Mouse (Mus musculus) ES-E14 (cell line): Measurements from ENCODE around the gene Ticrr. TPM values are rescaled to one million over a fixed set of nuclear protein-coding genes. Genes with fewer than 3 reads are reported as not detected.

ENCODE experiments used
- DNase-seq: peaks from one replicate; pipeline ENCODE4 v3.0.0-alpha.2; 2013; ENCODE audit warnings: low read depth, low spot score
- H3K27ac ChIP-seq: 2 replicates; pipeline ENCODE4 v1.5.1; 2012; ENCODE audit warnings: low read depth, mild to moderate bottlenecking, low read length, moderate library complexity, mixed read lengths; ENCODE audit not compliant: poor library complexity, insufficient read depth, severe bottlenecking
- H3K36me3 ChIP-seq: 2 replicates; pipeline ENCODE4 v1.6.1; 2012; ENCODE audit warnings: mild to moderate bottlenecking, low read length, moderate library complexity, mixed read lengths; ENCODE audit not compliant: control insufficient read depth, poor library complexity, insufficient read depth, severe bottlenecking
- H3K4me1 ChIP-seq, 2 experiments: fragments of 150-350 bp in 1 of 2; sonication (generic) in 1 of 2; 2 replicates each; pipeline ENCODE4 v1.6.1; 2012; ENCODE audit warnings: low read length in 2 of 2, mild to moderate bottlenecking in 1 of 2, mixed read lengths in 1 of 2; ENCODE audit not compliant: control insufficient read depth in 2 of 2, insufficient read depth in 2 of 2, poor library complexity in 1 of 2
- H3K4me3 ChIP-seq, 2 experiments: fragments of 150-350 bp in 1 of 2; sonication (generic) in 1 of 2; 2 replicates each; pipeline ENCODE4 v1.5.1; 2012; ENCODE audit warnings: low read length in 2 of 2, low read depth in 1 of 2, mild to moderate bottlenecking in 1 of 2, mixed read lengths in 1 of 2; ENCODE audit not compliant: insufficient read depth in 1 of 2, poor library complexity in 1 of 2, severe bottlenecking in 1 of 2
- H3K9ac ChIP-seq: 2 replicates; pipeline ENCODE4 v1.6.1; 2012; ENCODE audit warnings: low read depth, mild to moderate bottlenecking, low read length, mixed read lengths; ENCODE audit not compliant: poor library complexity, insufficient read depth, severe bottlenecking
- H3K9me3 ChIP-seq: fragments of 150-350 bp; sonication (generic); 2 replicates; pipeline ENCODE4 v1.6.1; 2012; ENCODE audit warnings: low read depth, mild to moderate bottlenecking, low read length; ENCODE audit not compliant: control insufficient read depth, insufficient read depth
- CHD2 ChIP-seq: IDR thresholded peaks from 2 replicates; pipeline ENCODE4 v1.6.1; 2014; ENCODE audit warnings: mild to moderate bottlenecking, low read depth, low read length, inconsistent platforms
- HCFC1 ChIP-seq: IDR thresholded peaks from 2 replicates; pipeline ENCODE4 v1.6.1; 2012; ENCODE audit warnings: low read length, inconsistent platforms, borderline replicate concordance; ENCODE audit not compliant: insufficient read depth
- MAFK ChIP-seq: IDR thresholded peaks from 2 replicates; pipeline ENCODE4 v1.6.1; 2014; ENCODE audit warnings: mild to moderate bottlenecking, low read depth, low read length, inconsistent platforms; ENCODE audit not compliant: insufficient read depth
- ZC3H11A ChIP-seq: IDR thresholded peaks from 2 replicates; pipeline ENCODE4 v1.6.1; 2012; ENCODE audit warnings: low read depth, mild to moderate bottlenecking, inconsistent platforms, low read length, borderline replicate concordance
- ZNF384 ChIP-seq: IDR thresholded peaks from 2 replicates; pipeline ENCODE4 v1.6.1; 2012; ENCODE audit warnings: low read depth, low read length, inconsistent platforms
- in situ Hi-C, 2 experiments: fragments of 600-800 bp; cut with MboI; formaldehyde crosslinking; loops; one replicate each; pipeline ENCODE4 v1.15.1; 2025; ENCODE audit warnings: low sequenced_read_pairs in 2 of 2, inconsistent platforms in 1 of 2; ENCODE audit not compliant: unreplicated experiment in 2 of 2
- total RNA-seq: library from RNA; depleted of rRNA; stranded (reverse); fragments of 300-350 nt; gene quantifications from 2 replicates; pipeline ENCODE4 v1.2.3, GENCODE M21; 2012

Ticrr gene
- total RNA-seq, 1 experiment, result 46.3 TPM

DNA sequence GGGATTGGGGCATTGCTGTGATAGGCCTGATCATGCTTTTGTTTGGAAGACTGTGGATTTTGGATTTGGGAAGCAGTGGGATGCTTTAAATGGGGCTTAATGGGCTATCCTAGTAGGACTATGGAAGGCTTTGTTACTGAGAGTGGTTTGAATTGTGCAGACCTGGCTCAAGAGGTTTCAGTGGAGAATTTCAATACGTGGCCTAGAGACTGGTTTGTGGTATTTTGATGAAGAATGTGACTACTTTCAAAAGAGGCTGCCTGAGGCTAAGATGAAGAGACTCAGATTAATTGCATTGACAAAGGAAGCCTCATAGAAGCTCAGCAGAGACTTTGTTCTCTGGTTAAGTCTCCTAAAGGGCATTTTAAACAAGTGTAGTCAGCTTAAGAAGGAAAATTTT lies 5.4 kb upstream of the Ticrr start:
- Histone ChIP-seq H3K9ac (no peak overlapping the region), H3K27ac (peak overlapping the region; percentile 94; the same call in 1 of the 2 replicates), H3K4me1 (peaks cover 0 to 12% of the 10 kb centered on the region in 2 experiments; a peak in 2 of 4 replicates), H3K36me3 (no peaks in the 10 kb centered on the region), H3K4me3 (no peak overlapping the region), H3K9me3 (no peaks in the 10 kb centered on the region)
- in situ Hi-C loops, result no loop called here
- peak; percentile 83 for DNase-seq
- TF ChIP-seq ZNF384, result no peak
- TF ChIP-seq ZC3H11A, result no peak
- TF ChIP-seq HCFC1, result no peak
- TF ChIP-seq MAFK, result no peak
- TF ChIP-seq CHD2, result no peak

DNA sequence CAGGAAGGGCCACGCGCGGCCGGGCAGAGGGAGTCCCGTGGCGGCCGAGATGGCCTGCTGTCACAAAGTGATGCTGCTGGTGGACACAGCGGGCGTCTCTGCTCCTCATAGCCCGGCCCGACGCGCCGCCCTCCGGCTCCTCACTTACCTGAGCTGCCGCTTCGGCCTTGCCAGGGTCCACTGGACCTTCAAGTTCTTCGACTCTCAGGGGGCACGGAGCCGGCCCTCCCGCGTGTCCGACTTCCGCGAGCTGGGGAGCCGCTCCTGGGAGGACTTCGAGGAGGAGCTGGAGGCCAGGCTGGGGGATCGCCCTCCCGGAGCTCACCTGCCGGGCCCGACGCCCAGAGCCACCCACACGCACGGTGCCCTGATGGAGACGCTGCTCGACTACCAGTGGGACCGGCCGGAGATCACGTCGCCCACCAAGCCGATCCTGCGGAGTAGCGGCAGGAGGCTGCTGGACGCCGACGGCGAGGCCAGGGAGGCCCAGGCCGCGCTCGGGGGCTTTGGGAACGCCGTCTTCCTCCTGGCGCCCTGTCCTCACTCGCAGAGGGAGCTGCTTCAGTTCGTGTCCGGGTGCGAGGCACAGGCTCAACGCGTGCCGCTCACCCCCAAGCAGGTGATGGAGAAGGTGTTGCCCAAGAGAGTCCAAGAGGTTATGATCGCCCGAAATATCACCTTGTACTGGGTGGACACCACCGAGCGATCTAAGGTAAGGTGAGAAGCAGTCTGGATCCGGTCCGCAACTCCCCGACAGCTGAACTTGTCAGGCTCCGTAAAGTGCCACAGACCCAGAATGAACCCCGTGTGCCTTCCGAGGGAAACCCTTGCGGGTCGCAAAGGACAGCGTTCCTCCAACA lies 525 bp downstream of the Ticrr start:
- Histone ChIP-seq H3K4me1 (peaks cover 1 to 2% of the 10 kb centered on the region in 2 experiments; a peak in 1 of 4 replicates), H3K9me3 (no peaks in the 10 kb centered on the region), H3K27ac (peak overlapping the region; percentile 45), H3K4me3 (peak overlapping the region; percentile 84 to 90), H3K9ac (peak overlapping the region; percentile 94), H3K36me3 (peaks cover 7% of the 10 kb centered on the region)
- TF ChIP-seq ZC3H11A (no peak), ZNF384 (no peak), CHD2 (no peak)
- no peak for DNase-seq
- in situ Hi-C loops, result no loop called here

DNA sequence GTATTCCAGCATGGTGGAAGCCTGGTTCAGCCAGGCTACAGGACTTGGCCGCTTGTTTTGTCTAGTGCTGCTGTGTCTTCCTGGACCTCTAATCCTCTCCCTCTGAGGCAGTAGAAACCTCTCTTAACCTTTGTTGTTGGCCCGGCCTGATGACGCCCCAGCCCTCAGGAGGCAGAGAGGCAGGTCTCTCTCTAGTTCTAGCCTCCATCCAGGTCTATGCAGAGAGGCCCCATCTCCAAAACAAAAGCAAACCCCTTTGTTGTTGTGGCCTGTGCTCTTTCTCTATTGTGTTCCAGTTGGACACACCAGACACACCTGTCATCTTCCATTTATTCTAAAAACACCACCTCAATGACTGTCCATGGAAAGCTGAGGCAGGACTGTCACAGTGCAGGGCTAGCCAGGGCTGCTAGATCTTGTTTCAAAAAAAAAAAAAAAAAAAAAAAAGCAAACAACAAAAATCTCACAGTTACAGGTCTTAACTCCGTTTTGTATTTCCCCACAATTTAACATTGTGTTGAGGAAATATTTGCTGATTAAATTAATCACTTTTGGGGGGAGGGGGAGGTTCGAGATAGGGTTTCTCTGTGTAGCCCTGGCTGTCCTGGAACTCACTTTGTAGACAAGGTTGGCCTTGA lies 1.4 kb downstream of the Ticrr start:
- Histone ChIP-seq H3K36me3 (peaks cover 11% of the 10 kb centered on the region), H3K9ac (peak overlapping the region; percentile 94), H3K4me3 (peak overlapping the region; percentile 84 to 90), H3K27ac (peak overlapping the region; percentile 38), H3K9me3 (no peaks in the 10 kb centered on the region), H3K4me1 (0 out of 4 replicates have a peak, but pooled peaks cover 1 to 2% of the 10 kb centered on the region in 2 experiments)
- in situ Hi-C loops, result no loop called here
- DNase-seq, result peak; percentile 49
- TF ChIP-seq CHD2 (no peak), ZC3H11A (no peak), MAFK (no peak), ZNF384 (peak; percentile 88)

DNA sequence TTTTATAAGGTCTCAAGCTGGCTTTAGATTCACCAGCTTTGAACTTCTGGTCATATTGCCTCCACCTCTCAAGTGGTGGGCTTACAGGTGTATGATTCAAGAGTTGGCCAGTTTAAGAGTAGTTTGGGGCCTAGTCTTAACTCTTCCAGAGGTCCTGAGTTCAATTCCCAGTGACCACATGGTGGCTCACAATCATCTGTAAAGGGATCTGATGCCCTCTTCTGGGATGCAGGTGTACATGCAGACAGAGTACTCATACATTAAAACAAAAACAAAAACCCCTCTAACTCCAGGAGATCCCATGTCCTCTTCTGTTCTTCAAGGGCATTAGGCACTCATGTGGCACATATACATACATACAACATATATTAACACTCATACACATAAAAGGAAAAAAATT lies 6.7 kb downstream of the Ticrr start:
- no peak overlapping the region for H3K9ac ChIP-seq
- H3K36me3 ChIP-seq, result peaks cover 39% of the 10 kb centered on the region

More for the DNA sequence above, 6.7 kb downstream of the Ticrr start:
- Histone ChIP-seq H3K4me1 (0 out of 4 replicates have a peak, but pooled peaks cover 0 to 2% of the 10 kb centered on the region in 2 experiments), H3K4me3 (no peak overlapping the region), H3K27ac (no peak overlapping the region), H3K9me3 (no peaks in the 10 kb centered on the region)
- no peak for DNase-seq
- in situ Hi-C loops, result no loop called here
- TF ChIP-seq MAFK (no peak), ZNF384 (no peak), CHD2 (no peak), HCFC1 (no peak), ZC3H11A (no peak)
